Mouse (Mus musculus) ovary, postnatal 36 days (tissue): ENCODE data around the gene Nek10.
"Not testable (repeated sequence)": the region's sequence is repeated elsewhere in the genome, so short reads cannot be mapped to it uniquely, and the experiment has no call there.

ENCODE experiments used
- DNase-seq: peaks from one replicate; pipeline ENCODE4 v3.0.0; 2022; ENCODE audit warnings: low spot score, mixed read lengths

Nek10 gene

DNA sequence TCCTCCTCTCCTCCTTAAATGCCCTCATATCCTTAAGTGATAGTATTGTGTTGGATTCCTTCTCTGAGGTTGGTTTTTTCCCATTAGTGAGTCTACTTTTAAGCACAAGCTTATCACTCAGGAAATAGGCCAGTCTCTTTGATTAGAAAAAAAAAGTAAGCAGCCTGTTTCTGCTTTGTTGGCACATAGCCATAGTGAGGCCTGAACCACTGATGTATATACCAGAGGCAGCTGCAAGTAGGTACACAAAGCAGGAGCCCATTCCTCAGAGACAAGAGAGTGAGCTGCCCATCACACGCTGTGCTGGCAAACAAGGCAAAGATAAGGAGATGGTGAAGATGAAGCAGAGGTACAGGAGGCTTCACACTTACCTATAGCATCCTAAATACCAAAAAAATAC, 184.2 kb downstream of the Nek10 start:
- no peak for DNase-seq

GRCm38 (mm10) chr14:14991642-14992041, 188.4 kb downstream of the Nek10 start:
- no peak for DNase-seq

DNA sequence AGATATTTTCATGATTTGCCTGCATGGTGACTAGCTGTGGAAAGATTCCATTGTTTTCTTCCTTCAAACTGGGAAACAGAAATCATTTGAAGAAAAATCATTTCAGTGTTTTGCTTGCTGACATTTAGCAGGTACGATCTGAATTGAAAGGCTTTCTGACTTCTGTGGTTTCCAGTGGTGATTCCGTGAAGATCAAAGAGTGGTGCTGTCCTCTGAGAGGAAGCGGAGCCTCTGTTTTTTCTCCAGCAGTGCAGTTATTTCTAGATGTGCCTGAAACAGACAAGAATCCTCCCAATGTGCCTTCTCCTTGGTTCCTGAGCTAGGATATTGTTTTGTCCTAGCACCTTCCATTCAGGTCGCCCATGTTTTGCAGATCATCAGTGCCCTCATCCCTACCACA, 208.2 kb downstream of the Nek10 start:
- DNase-seq: no peak

DNA sequence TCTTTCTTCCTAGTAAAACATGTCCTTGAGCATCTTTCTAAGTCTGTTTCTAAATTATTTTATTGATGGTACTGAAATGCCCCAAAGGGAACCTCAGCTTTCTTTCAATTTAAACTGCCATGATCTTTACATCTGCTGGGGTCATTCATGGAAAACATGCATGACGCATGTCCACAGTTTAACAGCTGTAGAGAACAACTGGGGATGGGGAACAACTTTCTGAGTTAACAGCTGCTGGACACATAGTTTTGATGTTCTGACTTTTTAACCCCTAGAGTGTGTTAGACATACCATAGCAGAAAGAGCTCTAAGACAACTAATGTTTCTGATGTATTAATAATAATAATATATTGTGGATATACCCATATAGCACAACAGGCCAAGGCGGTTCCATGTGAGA, 211.6 kb downstream of the Nek10 start:
- no peak for DNase-seq

DNA sequence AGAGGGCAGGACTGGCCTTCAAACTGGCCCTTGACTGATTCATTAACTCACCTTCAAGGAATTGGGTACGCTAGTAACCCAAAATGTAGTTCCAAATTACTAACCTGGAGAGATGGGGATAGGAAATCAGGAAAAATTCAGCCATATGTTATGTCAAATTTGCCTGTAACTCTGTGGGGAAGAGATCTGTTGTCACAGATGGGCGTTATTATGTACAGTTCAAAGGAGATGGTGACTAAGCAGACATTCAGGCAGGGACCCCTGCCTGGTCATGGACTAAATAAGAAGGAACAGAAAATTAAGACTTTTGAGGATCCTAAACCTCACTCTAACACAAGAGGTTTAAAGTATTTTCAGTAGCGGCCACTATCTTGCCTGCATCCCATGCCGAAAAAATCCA, 227.4 kb downstream of the Nek10 start:
- not testable (repeated sequence) for DNase-seq

DNA sequence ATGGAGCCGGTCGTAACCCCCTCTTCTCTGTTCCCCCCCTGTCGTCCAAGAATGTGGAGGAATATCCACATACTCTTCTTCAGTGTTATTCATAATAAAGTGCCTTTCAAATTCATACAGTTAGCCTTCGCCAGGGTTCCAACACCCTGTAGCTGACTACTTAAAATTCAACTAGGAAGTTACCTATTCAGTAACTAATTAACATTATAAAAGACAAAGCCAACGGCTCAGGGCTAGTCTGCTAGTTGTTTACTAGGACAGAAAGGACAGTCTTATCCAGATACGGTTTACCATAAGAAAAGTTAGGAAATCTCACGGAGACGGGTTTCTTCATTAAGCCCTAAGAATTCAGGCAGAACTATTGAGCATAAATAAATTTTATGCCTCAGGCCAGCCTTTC, 231.4 kb downstream of the Nek10 start:
- not testable (repeated sequence) for DNase-seq

GRCm38 (mm10) chr14:15048186-15048585, 245.0 kb downstream of the Nek10 start:
- no peak for DNase-seq

GRCm38 (mm10) chr14:15061496-15061895, 258.3 kb downstream of the Nek10 start:
- DNase-seq: no peak
